Mouse (Mus musculus) embryonic facial prominence, embryonic 11.5 days (tissue): ENCODE data around the gene Tcf25. TPM values are rescaled to one million over a fixed set of nuclear protein-coding genes. Genes with fewer than 3 reads are reported as not detected.

Experiments
- ATAC-seq: fragments of 200-750 bp; cut with Nextera tagmentation; replicated peaks from 2 replicates; pipeline ENCODE4 v1.8.0; 2017; ENCODE audit warnings: low read depth; ENCODE audit not compliant: insufficient number of reproducible peaks, low FRiP score, low TSS enrichment
- DNase-seq: peaks from one replicate; pipeline ENCODE4 v3.0.0-alpha.2; 2015; ENCODE audit warnings: low spot score
- H3K27ac ChIP-seq: fragments of 300-500 bp; sonication (generic); replicated peaks from 2 replicates; pipeline ENCODE4 v1.5.1; 2014; ENCODE audit warnings: mild to moderate bottlenecking, low read depth, low read length, control low read depth
- H3K27me3 ChIP-seq: fragments of 300-500 bp; sonication (generic); 2 replicates; pipeline ENCODE4 v1.6.1; 2014; ENCODE audit warnings: mild to moderate bottlenecking, low read length, moderate library complexity, mixed read lengths; ENCODE audit not compliant: control insufficient read depth, insufficient read depth
- H3K36me3 ChIP-seq: fragments of 300-500 bp; sonication (generic); replicated peaks from 2 replicates; pipeline ENCODE4 v1.6.1; 2014; ENCODE audit warnings: low read depth, mild to moderate bottlenecking, low read length, moderate library complexity, mixed read lengths; ENCODE audit not compliant: control insufficient read depth, insufficient read depth
- H3K4me1 ChIP-seq: fragments of 300-500 bp; sonication (generic); 2 replicates; pipeline ENCODE4 v1.6.1; 2014; ENCODE audit warnings: low read length, mixed read lengths; ENCODE audit not compliant: control insufficient read depth, insufficient read depth
- H3K4me2 ChIP-seq: fragments of 300-500 bp; sonication (generic); 2 replicates; pipeline ENCODE4 v1.6.1; 2014; ENCODE audit warnings: low read depth, mild to moderate bottlenecking, control low read depth, low read length, moderate library complexity
- H3K4me3 ChIP-seq: fragments of 300-500 bp; sonication (generic); 2 replicates; pipeline ENCODE4 v1.5.1; 2014; ENCODE audit warnings: low read depth, low read length, control low read depth
- H3K9ac ChIP-seq: fragments of 300-500 bp; sonication (generic); replicated peaks from 2 replicates; pipeline ENCODE4 v1.6.1; 2014; ENCODE audit warnings: mild to moderate bottlenecking, control low read depth, low read length
- H3K9me3 ChIP-seq: fragments of 300-500 bp; sonication (generic); replicated peaks from 2 replicates; pipeline ENCODE4 v1.6.1; 2016; ENCODE audit warnings: mild to moderate bottlenecking, low read length, inconsistent platforms, mixed read lengths; ENCODE audit not compliant: control insufficient read depth
- WGBS: fragments of 180-500 bp; shearing (Covaris S2); extraction: QIAGEN DNeasy Blood & Tissue Kit; methylation state at CpG from one replicate; pipeline ENCODE4 v1.1.7; 2014; 5-methylcytosine and 5-hydroxymethylcytosine counted together
- polyA plus RNA-seq: library from polyadenylated mRNA; unstranded; fragments of >200 nt; fragmentation: Nextera tagmentation; extraction: Ambion mirVana; gene quantifications from 2 replicates; pipeline ENCODE4 v1.2.1, GENCODE M21; 2014

Gene Tcf25
- polyA plus RNA-seq, result 151 TPM in 2 replicates

GRCm38 (mm10) chr8:123373403-123374238, at the start of gene Tcf25:
Gene Tcf25 (plus strand): TSS chr8:123373753.
- peak; percentile 91 for ATAC-seq

GRCm38 (mm10) chr8:123328552-123328951, 45.0 kb upstream of the Tcf25 start:
- Histone ChIP-seq H3K4me2 (no peak overlapping the region), H3K9me3 (no peaks in the 10 kb centered on the region), H3K9ac (no peak overlapping the region), H3K27ac (no peak overlapping the region), H3K27me3 (0 out of 2 replicates have a peak, but pooled peaks cover 2% of the 10 kb centered on the region), H3K36me3 (no peaks in the 10 kb centered on the region), H3K4me1 (no peaks in the 10 kb centered on the region; the same call in 1 of the 2 replicates), H3K4me3 (no peak overlapping the region)
- no peak for ATAC-seq
- WGBS, result 86% methylated on average over 2 of the region's 2 CpGs
- DNase-seq, result no peak

More at GRCm38 (mm10) chr8:123373403-123374238, at the start of gene Tcf25:
- Histone ChIP-seq H3K9ac (peak within 1 kb of the TSS; percentile 65), H3K36me3 (no peaks in the 10 kb centered on the region), H3K27ac (peak within 1 kb of the TSS; percentile 80), H3K9me3 (no peaks in the 10 kb centered on the region), H3K27me3 (no peaks in the 10 kb centered on the region), H3K4me3 (peak within 1 kb of the TSS; percentile 67), H3K4me2 (peak within 1 kb of the TSS; percentile 61), H3K4me1 (no peaks in the 10 kb centered on the region)
- DNase-seq, result peak; percentile 96
- under 1% methylated on average over 73 of the region's 75 CpGs for WGBS

DNA sequence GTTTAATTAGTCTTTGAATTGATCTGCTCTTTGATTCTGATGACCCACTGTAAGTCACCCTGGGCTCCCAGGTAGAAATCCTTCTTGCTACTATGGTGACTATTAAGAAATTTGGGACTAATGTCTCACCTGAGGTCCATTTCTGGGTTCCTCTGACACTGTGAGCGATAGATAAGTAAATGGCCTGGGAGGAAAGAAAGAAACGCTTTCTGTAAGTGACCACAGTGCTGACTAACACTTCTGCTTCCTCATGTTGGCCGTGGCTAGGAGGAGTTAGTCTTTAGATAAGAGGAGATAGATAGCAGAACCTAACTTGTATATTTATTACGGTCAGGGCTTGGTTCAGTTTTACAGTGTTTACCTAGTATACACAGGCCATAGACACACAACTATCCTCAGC, 44.2 kb upstream of the Tcf25 start:
- Histone ChIP-seq H3K27me3 (0 out of 2 replicates have a peak, but pooled peaks cover 4% of the 10 kb centered on the region), H3K9ac (no peak overlapping the region), H3K4me1 (peaks cover 3% of the 10 kb centered on the region), H3K9me3 (no peaks in the 10 kb centered on the region), H3K27ac (no peak overlapping the region), H3K4me2 (no peak overlapping the region), H3K36me3 (no peaks in the 10 kb centered on the region), H3K4me3 (no peak overlapping the region)
- DNase-seq (no peak), ATAC-seq (no peak)
- WGBS, result 83% methylated on average over 4 of the region's 4 CpGs

DNA sequence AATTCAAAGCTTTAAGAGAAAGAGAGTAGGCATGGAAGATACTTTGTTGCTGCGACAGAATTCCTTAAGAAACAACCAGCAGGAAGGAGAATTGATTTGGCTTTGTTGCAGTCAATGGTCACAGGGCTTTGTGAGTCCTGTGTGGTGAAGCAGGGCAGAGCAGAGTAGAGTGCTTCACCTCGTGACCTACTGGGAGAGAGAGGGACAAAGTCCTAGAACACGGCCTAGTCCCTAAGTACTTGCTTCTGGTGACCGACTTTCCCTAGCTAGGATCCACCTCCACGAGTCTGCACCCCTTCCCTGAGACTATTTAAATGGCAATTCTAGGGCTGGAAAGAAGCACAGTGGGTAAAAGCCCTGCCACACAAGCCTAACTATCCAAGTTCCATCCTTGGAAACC, 43.6 kb upstream of the Tcf25 start:
- Histone ChIP-seq H3K27ac (no peak overlapping the region), H3K9me3 (no peaks in the 10 kb centered on the region), H3K36me3 (no peaks in the 10 kb centered on the region), H3K27me3 (0 out of 2 replicates have a peak, but pooled peaks cover 4% of the 10 kb centered on the region), H3K4me1 (peaks cover 3% of the 10 kb centered on the region), H3K4me2 (no peak overlapping the region), H3K9ac (no peak overlapping the region), H3K4me3 (no peak overlapping the region)
- 76% methylated on average over 5 of the region's 5 CpGs for whole genome bisulfite sequencing
- DNase-seq (no peak), ATAC-seq (no peak)

GRCm38 (mm10) chr8:123330701-123331100, 42.9 kb upstream of the Tcf25 start:
- WGBS, result 73% methylated on average over 6 of the region's 6 CpGs
- no peak for DNase-seq
- Histone ChIP-seq H3K4me3 (no peak overlapping the region), H3K4me1 (peaks cover 3% of the 10 kb centered on the region), H3K27me3 (0 out of 2 replicates have a peak, but pooled peaks cover 4% of the 10 kb centered on the region), H3K4me2 (no peak overlapping the region), H3K27ac (no peak overlapping the region), H3K9me3 (no peaks in the 10 kb centered on the region), H3K9ac (no peak overlapping the region), H3K36me3 (no peaks in the 10 kb centered on the region)
- no peak for ATAC-seq

DNA sequence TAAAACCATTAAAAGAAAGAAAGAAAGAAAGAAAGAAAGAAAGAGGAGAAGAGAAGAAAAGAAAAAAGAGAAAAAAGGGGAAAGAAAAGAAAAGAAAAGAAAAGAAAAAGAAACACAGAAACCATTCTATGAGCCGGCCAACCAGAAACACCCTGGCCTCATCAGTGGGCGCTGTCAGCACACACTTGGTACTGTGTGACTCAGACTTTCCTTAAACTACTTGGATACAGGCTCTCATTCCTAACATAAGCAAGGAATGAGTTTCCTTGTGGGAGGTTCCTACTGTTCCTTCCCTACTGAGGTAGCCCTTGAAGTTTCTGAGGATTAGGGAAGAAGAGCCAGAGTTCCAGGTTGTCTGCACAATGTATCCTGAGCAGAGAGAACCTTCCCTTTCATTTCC, 42.3 kb upstream of the Tcf25 start:
- no peaks in the 10 kb centered on the region for H3K36me3 ChIP-seq
- no peaks in the 10 kb centered on the region for H3K9me3 ChIP-seq
- H3K9ac ChIP-seq, result no peak overlapping the region
- H3K4me1 ChIP-seq, result peaks cover 3% of the 10 kb centered on the region
- 73% methylated on average over 2 of the region's 2 CpGs for WGBS
- no peak overlapping the region for H3K27ac ChIP-seq
- DNase-seq (no peak), ATAC-seq (no peak)
- no peak overlapping the region for H3K4me2 ChIP-seq
- 0 out of 2 replicates have a peak, but pooled peaks cover 4% of the 10 kb centered on the region for H3K27me3 ChIP-seq
- no peak overlapping the region for H3K4me3 ChIP-seq

DNA sequence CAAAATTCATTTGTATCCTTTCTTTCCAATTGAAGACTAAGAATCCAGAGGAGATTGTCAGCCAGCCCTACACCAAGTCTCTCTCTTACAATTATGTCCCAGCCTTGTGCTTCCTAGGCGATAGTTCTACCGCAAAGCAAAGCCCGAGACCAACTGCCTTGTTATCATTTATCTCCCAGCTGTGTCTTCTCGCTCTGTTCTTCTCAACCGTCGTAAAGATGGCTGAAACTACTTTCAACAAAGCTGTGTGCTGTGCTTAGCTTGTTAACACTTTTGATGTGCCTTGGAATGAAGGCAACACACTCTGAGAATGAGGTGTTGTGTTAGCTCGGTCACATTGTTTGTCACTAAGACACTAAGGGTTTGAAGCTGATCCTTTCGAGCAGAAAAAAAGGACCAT, 41.7 kb upstream of the Tcf25 start:
- Histone ChIP-seq H3K27ac (no peak overlapping the region; the same call in 1 of the 2 replicates), H3K9ac (no peak overlapping the region; the same call in 1 of the 2 replicates), H3K4me1 (peaks cover 3% of the 10 kb centered on the region), H3K36me3 (no peaks in the 10 kb centered on the region), H3K4me2 (peak overlapping the region; percentile 92), H3K27me3 (0 out of 2 replicates have a peak, but pooled peaks cover 4% of the 10 kb centered on the region), H3K9me3 (no peaks in the 10 kb centered on the region), H3K4me3 (peak overlapping the region; percentile 60)
- WGBS, result 43% methylated on average over 8 of the region's 8 CpGs
- ATAC-seq (no peak), DNase-seq (no peak)
